8 mouse cellular contexts compared by ENCODE assay signal in genomic region chr19:42316525-42316924, GRCm38 (mm10).
DNase-seq lines count a peak whose midpoint lies in the region; ATAC-seq and TF ChIP-seq lines count a peak whose summit lies in the region.
"Had no signal": no experiment of that assay in that cellular context is flagged by ENCODE, and none has a peak within 500 bp of the region (broad histone marks: within the 10 kb centered on the region; RNA-seq: fewer than 3 reads in every experiment).

No protein-coding gene starts in this region.

- H3K27me3 ChIP-seq in midbrain, embryonic 15.5 days (replicated peaks) = no peaks in the 10 kb centered on the region

- no peak for TF ChIP-seq POLR2A in cortical plate, adult 2 months (IDR thresholded peaks at IDR 0.05; ENCODE audit: extremely low read depth, insufficient read depth, low read length)

- H3K4me2 ChIP-seq in midbrain, embryonic 15.5 days = no peak overlapping the region

- 74% methylated on average over 2 of the region's 2 CpGs for WGBS in midbrain, embryonic 15.5 days

- H3K4me1 ChIP-seq in cortical plate, adult 2 months (ENCODE audit: control insufficient read depth, insufficient read depth, low read length) = no peaks in the 10 kb centered on the region
- peaks cover 35% of the 10 kb centered on the region for H3K4me1 ChIP-seq in midbrain, embryonic 15.5 days

- H3K9ac ChIP-seq in midbrain, embryonic 15.5 days = no peak overlapping the region

- H3K36me3 ChIP-seq in midbrain, embryonic 15.5 days (replicated peaks) = no peaks in the 10 kb centered on the region

- H3K4me3 ChIP-seq in cortical plate, adult 2 months (ENCODE audit: insufficient read depth, low read length) = no peak overlapping the region
- no peak overlapping the region for H3K4me3 ChIP-seq in midbrain, embryonic 15.5 days
- H3K4me3 ChIP-seq: myocyte had no signal

- no peak for TF ChIP-seq CTCF in cortical plate, adult 2 months (IDR thresholded peaks at IDR 0.05; ENCODE audit: extremely low read depth, insufficient read depth, low read length)

- H3K9me3 ChIP-seq in midbrain, embryonic 15.5 days = no peaks in the 10 kb centered on the region

- DNase-seq in layer of hippocampus, adult 11-12 months (ENCODE audit: low spot score) = peak; percentile 62
- no peak for DNase-seq in layer of hippocampus, adult 9-10 months (ENCODE audit: low spot score)
- peak; percentile 44 for DNase-seq in heart, postnatal 4 days
- no peak for DNase-seq in spleen, adult 12 weeks (ENCODE audit: low spot score)
- DNase-seq in spleen, postnatal 36 days (ENCODE audit: low spot score in 2 of 2) = no peak

- 0 out of 2 replicates have a peak overlapping the region, but pooled peaks have one; percentile 3 for H3K27ac ChIP-seq in cortical plate, adult 2 months (ENCODE audit: insufficient read depth, low read length)
- H3K27ac ChIP-seq in midbrain, embryonic 15.5 days = peak overlapping the region; percentile 62; the same call in 1 of the 2 replicates

- peak; percentile 21; the same call in 1 of the 2 replicates for ATAC-seq in midbrain, embryonic 15.5 days (replicated peaks)

Comparison
In these comparisons a context has a peak if more than half of its experiments do, and no peak if none do; other contexts are left out.
1. DNase-seq: peak in layer of hippocampus, adult 11-12 months (single experiment) and heart, postnatal 4 days (single experiment); none in layer of hippocampus, adult 9-10 months (single experiment), spleen, adult 12 weeks (single experiment) and spleen, postnatal 36 days (0 of 2).